ENCODE assay signal across 17 mouse cellular contexts in the genomic region with DNA sequence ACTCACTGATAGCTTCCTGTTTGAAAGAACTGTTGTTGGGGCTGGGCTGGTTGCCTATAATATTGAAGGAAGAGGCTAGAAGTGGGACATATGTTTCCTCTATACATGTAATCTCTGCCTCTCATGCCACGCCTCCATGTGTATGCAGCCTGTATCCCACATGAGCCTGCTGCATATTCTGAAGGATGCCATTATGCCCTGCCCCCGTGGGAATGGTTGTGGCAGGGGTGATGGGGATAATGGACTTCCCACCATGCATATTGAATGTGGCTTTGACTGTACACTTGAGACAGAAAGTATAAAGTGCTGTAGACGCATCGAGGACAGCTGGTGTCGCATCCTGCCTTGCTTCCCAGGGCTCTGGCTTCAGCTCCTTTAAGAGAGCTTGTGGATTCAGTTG.
DNase-seq lines count a peak whose midpoint lies in the region; ATAC-seq lines count a peak whose summit lies in the region.
"Had no signal": no experiment of that assay in that cellular context is flagged by ENCODE, and none has a peak within 500 bp of the region (broad histone marks: within the 10 kb centered on the region; RNA-seq: fewer than 3 reads in every experiment).

No protein-coding gene starts in this region.

- no peaks in the 10 kb centered on the region for H3K36me3 ChIP-seq in forebrain, embryonic 14.5 days (ENCODE audit: control insufficient read depth, insufficient read depth, low read length)
- no peaks in the 10 kb centered on the region for H3K36me3 ChIP-seq in forebrain, embryonic 11.5 days (ENCODE audit: control insufficient read depth, insufficient read depth, low read length)
- no peaks in the 10 kb centered on the region for H3K36me3 ChIP-seq in neural tube, embryonic 11.5 days (ENCODE audit: control insufficient read depth, insufficient read depth, low read length)
- no peaks in the 10 kb centered on the region for H3K36me3 ChIP-seq in midbrain, embryonic 13.5 days
- no peaks in the 10 kb centered on the region for H3K36me3 ChIP-seq in kidney, embryonic 15.5 days
- H3K36me3 ChIP-seq: G1E had no signal

- no peak for DNase-seq in forebrain, embryonic 14.5 days (ENCODE audit: low spot score)
- DNase-seq in forebrain, embryonic 11.5 days (ENCODE audit: low spot score): no peak
- peak; percentile 23 for DNase-seq in neural tube, embryonic 11.5 days (ENCODE audit: low spot score)
- DNase-seq in neural tube, embryonic 10.5 days (ENCODE audit: extremely low spot score, low spot score): no peak
- DNase-seq in retina, postnatal 1 day: peak; percentile 38
- no peak for DNase-seq in layer of hippocampus, adult 9-10 months (ENCODE audit: low spot score)
- DNase-seq: heart, adult 2 months; kidney, adult 8-10 months; kidney, postnatal 4 days; lung, embryonic 14.5 days; lung, postnatal 4 days; right cerebral cortex, adult 18-20 months; thymus, adult 18-20 months had no signal

- H3K4me1 ChIP-seq in forebrain, embryonic 14.5 days (ENCODE audit: control insufficient read depth, insufficient read depth, low read length): peaks cover 13% of the 10 kb centered on the region
- no peaks in the 10 kb centered on the region; the same call in 1 of the 2 replicates for H3K4me1 ChIP-seq in forebrain, embryonic 11.5 days (replicated peaks; ENCODE audit: control insufficient read depth, insufficient read depth, low read length)
- no peaks in the 10 kb centered on the region for H3K4me1 ChIP-seq in neural tube, embryonic 11.5 days (ENCODE audit: control insufficient read depth, insufficient read depth, low read length)
- H3K4me1 ChIP-seq in midbrain, embryonic 13.5 days (replicated peaks): peaks cover 36% of the 10 kb centered on the region
- H3K4me1 ChIP-seq in kidney, embryonic 15.5 days: no peaks in the 10 kb centered on the region

- no peak overlapping the region for H3K9ac ChIP-seq in forebrain, embryonic 14.5 days (ENCODE audit: low read length)
- H3K9ac ChIP-seq in forebrain, embryonic 11.5 days (ENCODE audit: low read length): no peak overlapping the region
- no peak overlapping the region for H3K9ac ChIP-seq in neural tube, embryonic 11.5 days (ENCODE audit: low read length)
- H3K9ac ChIP-seq in midbrain, embryonic 13.5 days (replicated peaks): no peak overlapping the region
- H3K9ac ChIP-seq in kidney, embryonic 15.5 days: no peak overlapping the region
- H3K9ac ChIP-seq: lung, embryonic 14.5 days had no signal

- H3K9me3 ChIP-seq in forebrain, embryonic 14.5 days (replicated peaks; ENCODE audit: control insufficient read depth, low read length): no peaks in the 10 kb centered on the region
- no peaks in the 10 kb centered on the region for H3K9me3 ChIP-seq in forebrain, embryonic 11.5 days (ENCODE audit: control insufficient read depth, low read length)
- no peaks in the 10 kb centered on the region for H3K9me3 ChIP-seq in neural tube, embryonic 11.5 days (ENCODE audit: control insufficient read depth, low read length)
- no peaks in the 10 kb centered on the region for H3K9me3 ChIP-seq in midbrain, embryonic 13.5 days
- H3K9me3 ChIP-seq in kidney, embryonic 15.5 days (replicated peaks): no peaks in the 10 kb centered on the region

- no peak for ATAC-seq in forebrain, embryonic 14.5 days
- ATAC-seq in forebrain, embryonic 11.5 days (replicated peaks; ENCODE audit: low FRiP score): no peak
- no peak for ATAC-seq in neural tube, embryonic 11.5 days (ENCODE audit: insufficient read depth, low FRiP score, low TSS enrichment)
- peak; percentile 29; the same call in 1 of the 2 replicates for ATAC-seq in midbrain, embryonic 13.5 days
- no peak for ATAC-seq in kidney, embryonic 15.5 days (replicated peaks; ENCODE audit: low FRiP score)

- H3K4me3 ChIP-seq in forebrain, embryonic 14.5 days (ENCODE audit: low read depth, low read length): no peak overlapping the region
- H3K4me3 ChIP-seq in forebrain, embryonic 11.5 days (ENCODE audit: low read depth, low read length): no peak overlapping the region
- no peak overlapping the region for H3K4me3 ChIP-seq in neural tube, embryonic 11.5 days (ENCODE audit: low read depth, low read length)
- H3K4me3 ChIP-seq in midbrain, embryonic 13.5 days (replicated peaks): no peak overlapping the region
- no peak overlapping the region for H3K4me3 ChIP-seq in kidney, embryonic 15.5 days (replicated peaks)
- H3K4me3 ChIP-seq: heart, adult 2 months had no signal

- no peaks in the 10 kb centered on the region for H3K27me3 ChIP-seq in forebrain, embryonic 14.5 days (replicated peaks; ENCODE audit: control insufficient read depth, insufficient read depth, low read length)
- no peaks in the 10 kb centered on the region for H3K27me3 ChIP-seq in forebrain, embryonic 11.5 days (ENCODE audit: control insufficient read depth, insufficient read depth, low read length)
- no peaks in the 10 kb centered on the region for H3K27me3 ChIP-seq in neural tube, embryonic 11.5 days (ENCODE audit: control insufficient read depth, insufficient read depth, low read length)
- H3K27me3 ChIP-seq in midbrain, embryonic 13.5 days: no peaks in the 10 kb centered on the region
- H3K27me3 ChIP-seq in kidney, embryonic 15.5 days: no peaks in the 10 kb centered on the region

- H3K4me2 ChIP-seq in forebrain, embryonic 14.5 days (ENCODE audit: low read length): no peak overlapping the region
- no peak overlapping the region for H3K4me2 ChIP-seq in forebrain, embryonic 11.5 days (ENCODE audit: low read depth, low read length, severe bottlenecking)
- H3K4me2 ChIP-seq in neural tube, embryonic 11.5 days (ENCODE audit: low read depth): no peak overlapping the region
- no peak overlapping the region for H3K4me2 ChIP-seq in midbrain, embryonic 13.5 days (replicated peaks)
- no peak overlapping the region for H3K4me2 ChIP-seq in kidney, embryonic 15.5 days
- H3K4me2 ChIP-seq: liver, embryonic 11.5 days; lung, embryonic 14.5 days had no signal

- WGBS in forebrain, embryonic 14.5 days: 76% methylated on average over 5 of the region's 5 CpGs
- WGBS in forebrain, embryonic 11.5 days: 82% methylated on average over 5 of the region's 5 CpGs
- 66% methylated on average over 5 of the region's 5 CpGs for WGBS in neural tube, embryonic 11.5 days
- WGBS in midbrain, embryonic 13.5 days: 43% methylated on average over 5 of the region's 5 CpGs
- 89% methylated on average over 5 of the region's 5 CpGs for WGBS in kidney, embryonic 15.5 days

- peak overlapping the region; percentile 55; the same call in 1 of the 2 replicates for H3K27ac ChIP-seq in forebrain, embryonic 14.5 days (ENCODE audit: low read depth, low read length)
- H3K27ac ChIP-seq in forebrain, embryonic 11.5 days (ENCODE audit: low read depth, low read length): no peak overlapping the region
- no peak overlapping the region for H3K27ac ChIP-seq in neural tube, embryonic 11.5 days (ENCODE audit: low read depth, low read length)
- no peak overlapping the region for H3K27ac ChIP-seq in midbrain, embryonic 13.5 days
- no peak overlapping the region for H3K27ac ChIP-seq in kidney, embryonic 15.5 days
- H3K27ac ChIP-seq: heart, adult 2 months had no signal

Comparison
In these comparisons a context has a peak if more than half of its experiments do, and no peak if none do; other contexts are left out.
1. DNase-seq: peak in neural tube, embryonic 11.5 days (single experiment) and retina, postnatal 1 day (single experiment); none in forebrain, embryonic 14.5 days (single experiment), forebrain, embryonic 11.5 days (single experiment), neural tube, embryonic 10.5 days (single experiment) and layer of hippocampus, adult 9-10 months (single experiment).